Mouse (Mus musculus) stomach, embryonic 14.5 days (tissue): Measurements from ENCODE around the gene Gna14. TPM values are rescaled to one million over a fixed set of nuclear protein-coding genes. Genes with fewer than 3 reads are reported as not detected.

ENCODE experiments used
- ATAC-seq: fragments of 200-750 bp; cut with Nextera tagmentation; 2 replicates; pipeline ENCODE4 v1.8.0; 2017; ENCODE audit warnings: low read depth, moderate TSS enrichment; ENCODE audit not compliant: insufficient number of reproducible peaks, insufficient read depth, low FRiP score
- H3K27ac ChIP-seq: fragments of 300-500 bp; sonication (generic); 2 replicates; pipeline ENCODE4 v1.5.1; 2014; ENCODE audit warnings: mild to moderate bottlenecking, low read length, moderate library complexity, mixed read lengths
- H3K27me3 ChIP-seq: fragments of 300-500 bp; sonication (generic); 2 replicates; pipeline ENCODE4 v1.6.1; 2014; ENCODE audit warnings: low read length, control low read depth, mixed read lengths; ENCODE audit not compliant: control insufficient read depth, insufficient read depth
- H3K36me3 ChIP-seq: fragments of 300-500 bp; sonication (generic); 2 replicates; pipeline ENCODE4 v1.6.1; 2014; ENCODE audit warnings: mild to moderate bottlenecking, control low read depth, low read length, moderate library complexity, mixed read lengths; ENCODE audit not compliant: control insufficient read depth, insufficient read depth
- H3K4me1 ChIP-seq: fragments of 300-500 bp; sonication (generic); 2 replicates; pipeline ENCODE4 v1.6.1; 2014; ENCODE audit warnings: low read length, control low read depth, mixed read lengths; ENCODE audit not compliant: control insufficient read depth, insufficient read depth
- H3K4me2 ChIP-seq: fragments of 300-500 bp; sonication (generic); replicated peaks from 2 replicates; pipeline ENCODE4 v1.6.1; 2014; ENCODE audit warnings: low read depth, low read length, control low read depth
- H3K4me3 ChIP-seq: fragments of 300-500 bp; sonication (generic); 2 replicates; pipeline ENCODE4 v1.5.1; 2014; ENCODE audit warnings: low read depth, low read length, control low read depth
- H3K9ac ChIP-seq: fragments of 300-500 bp; sonication (generic); replicated peaks from 2 replicates; pipeline ENCODE4 v1.6.1; 2014; ENCODE audit warnings: low read depth, mild to moderate bottlenecking, control low read depth, low read length, moderate library complexity, mixed read lengths
- H3K9me3 ChIP-seq: fragments of 300-500 bp; sonication (generic); 2 replicates; pipeline ENCODE4 v1.6.1; 2016; ENCODE audit warnings: low read depth, low read length, control low read depth; ENCODE audit not compliant: control insufficient read depth
- WGBS: fragments of 180-500 bp; shearing (Covaris S2); extraction: QIAGEN DNeasy Blood & Tissue Kit; methylation state at CpG from one replicate; pipeline ENCODE4 v1.1.7; 2014; 5-methylcytosine and 5-hydroxymethylcytosine counted together
- polyA plus RNA-seq: library from polyadenylated mRNA; unstranded; fragments of >200 nt; fragmentation: Nextera tagmentation; extraction: Ambion mirVana; gene quantifications from 2 replicates; pipeline ENCODE4 v1.2.1, GENCODE M21; 2014

Gna14 gene
- polyA plus RNA-seq, 1 experiment from 2014 or later = 30.4 TPM

DNA sequence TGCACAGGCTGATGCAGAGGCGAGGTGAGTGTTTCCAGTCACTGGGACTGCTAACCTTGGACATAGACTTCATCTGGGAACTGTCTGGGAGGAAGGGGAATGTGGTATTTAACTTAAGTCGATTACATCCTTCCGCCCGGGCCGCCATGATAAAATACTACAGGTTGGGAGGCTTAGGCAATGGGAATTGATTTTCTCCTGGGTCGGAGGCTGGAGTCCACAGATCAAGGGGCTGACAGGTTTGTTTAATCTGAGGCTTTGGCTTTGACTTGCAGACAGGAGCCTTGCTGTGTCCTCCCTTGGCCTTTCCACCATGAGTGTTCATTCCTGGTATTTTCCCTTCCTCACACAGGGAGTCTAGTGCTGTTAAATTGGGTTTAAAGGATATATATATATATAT lies 5.8 kb downstream of the Gna14 start:
- no peak for ATAC-seq

DNA sequence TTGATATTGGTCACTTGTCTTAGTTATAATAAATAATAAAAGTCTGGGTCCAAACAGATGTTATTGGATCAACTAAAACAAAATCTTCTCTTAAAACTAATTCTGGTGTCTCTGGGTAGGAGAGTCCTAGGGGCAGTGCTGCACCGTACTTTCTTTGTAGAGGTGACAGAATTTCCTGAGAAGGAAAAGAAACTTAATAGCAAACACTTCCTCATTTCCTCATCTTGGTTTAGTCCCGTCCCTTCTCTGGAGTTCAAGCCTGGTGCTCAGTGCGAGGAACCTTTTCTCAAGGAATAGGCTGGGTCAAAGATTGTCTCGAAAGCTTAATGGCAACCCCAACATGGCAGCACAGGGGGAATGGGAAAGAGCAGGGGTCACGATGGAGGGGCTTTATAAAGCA lies 7.8 kb downstream of the Gna14 start:
- H3K9ac ChIP-seq = no peak overlapping the region
- WGBS = 83% methylated on average over 5 of the region's 5 CpGs
- no peak overlapping the region for H3K4me3 ChIP-seq

More for the DNA sequence above, 5.8 kb downstream of the Gna14 start:
- no peaks in the 10 kb centered on the region for H3K27me3 ChIP-seq
- H3K4me1 ChIP-seq = peaks cover 15% of the 10 kb centered on the region
- H3K4me3 ChIP-seq = no peak overlapping the region
- no peak overlapping the region for H3K9ac ChIP-seq
- H3K9me3 ChIP-seq = no peaks in the 10 kb centered on the region
- H3K36me3 ChIP-seq = no peaks in the 10 kb centered on the region
- H3K4me2 ChIP-seq = no peak overlapping the region
- 64% methylated on average over 6 of the region's 6 CpGs for WGBS
- H3K27ac ChIP-seq = no peak overlapping the region

DNA sequence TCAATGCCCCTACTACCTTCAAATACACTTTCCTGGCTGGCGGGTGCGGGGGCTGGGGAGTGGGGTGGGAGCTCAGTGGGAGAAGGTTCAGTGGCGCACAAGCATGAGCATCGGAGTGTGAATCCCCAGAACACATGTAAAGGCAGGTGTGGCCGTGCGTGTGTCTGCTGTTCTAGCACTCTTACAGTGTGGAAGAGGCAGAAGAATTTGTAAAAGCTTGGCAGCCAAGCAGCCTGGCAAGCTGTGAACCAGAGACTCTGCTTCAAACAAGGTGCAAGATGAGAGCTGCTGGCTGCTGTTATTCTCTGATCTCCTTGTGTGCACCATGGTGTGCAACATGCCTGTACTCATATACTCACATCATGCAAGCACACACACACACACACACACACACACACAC lies 11.1 kb downstream of the Gna14 start:
- H3K4me3 ChIP-seq = no peak overlapping the region
- H3K27me3 ChIP-seq = no peaks in the 10 kb centered on the region
- H3K36me3 ChIP-seq = no peaks in the 10 kb centered on the region
- no peak for ATAC-seq
- peaks cover 14% of the 10 kb centered on the region; the same call in 1 of the 2 replicates for H3K4me1 ChIP-seq
- 91% methylated on average over 6 of the region's 6 CpGs for WGBS
- H3K27ac ChIP-seq = no peak overlapping the region
- no peak overlapping the region for H3K9ac ChIP-seq
- no peak overlapping the region for H3K4me2 ChIP-seq
- no peaks in the 10 kb centered on the region for H3K9me3 ChIP-seq

More for the DNA sequence above, 7.8 kb downstream of the Gna14 start:
- Histone ChIP-seq H3K4me1 (peaks cover 22% of the 10 kb centered on the region), H3K27me3 (no peaks in the 10 kb centered on the region), H3K4me2 (no peak overlapping the region), H3K36me3 (no peaks in the 10 kb centered on the region), H3K27ac (no peak overlapping the region), H3K9me3 (no peaks in the 10 kb centered on the region)
- ATAC-seq = no peak

DNA sequence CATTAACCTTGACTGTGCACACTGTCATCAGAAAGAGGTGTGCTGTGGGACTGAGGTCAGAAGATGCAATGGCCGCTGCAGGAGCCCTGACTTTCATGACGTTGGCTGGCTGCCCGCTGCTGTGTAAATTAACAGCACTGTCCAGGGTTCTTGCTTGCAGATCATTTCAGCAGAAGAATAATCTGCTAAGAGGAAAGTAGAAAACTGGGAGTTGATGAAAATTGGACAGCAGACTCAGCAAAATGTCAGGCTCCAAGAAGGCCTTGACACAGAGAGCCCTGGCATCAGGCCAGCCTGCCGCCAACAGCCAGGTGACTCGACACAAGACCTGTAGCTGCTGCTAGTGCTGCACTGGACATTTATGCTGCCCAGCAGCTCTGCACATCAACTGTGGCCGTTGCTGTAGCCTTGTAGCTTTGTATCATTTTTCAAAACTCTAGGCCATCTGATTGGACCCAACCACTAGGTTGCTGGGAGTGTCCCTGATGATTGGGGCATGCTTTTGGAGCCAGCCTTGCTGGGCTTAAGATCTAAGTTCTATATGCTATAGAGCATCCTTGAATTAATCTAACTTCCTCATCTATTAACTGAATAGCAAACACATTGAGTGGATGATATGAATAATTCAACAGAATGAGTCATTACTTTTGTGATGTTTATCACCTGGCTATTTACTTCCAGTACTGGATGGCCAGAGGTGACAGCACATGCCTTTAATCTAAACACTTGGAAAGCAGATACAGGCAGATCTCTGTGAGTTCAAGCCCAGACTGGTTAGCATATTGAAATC lies 12.5 kb downstream of the Gna14 start:
- Histone ChIP-seq H3K4me1 (peaks cover 14% of the 10 kb centered on the region; the same call in 1 of the 2 replicates), H3K27me3 (no peaks in the 10 kb centered on the region), H3K9ac (no peak overlapping the region), H3K27ac (no peak overlapping the region), H3K4me3 (no peak overlapping the region), H3K4me2 (no peak overlapping the region), H3K9me3 (no peaks in the 10 kb centered on the region), H3K36me3 (no peaks in the 10 kb centered on the region)
- 50% methylated on average over 6 of the region's 6 CpGs for WGBS
- ATAC-seq = no peak

DNA sequence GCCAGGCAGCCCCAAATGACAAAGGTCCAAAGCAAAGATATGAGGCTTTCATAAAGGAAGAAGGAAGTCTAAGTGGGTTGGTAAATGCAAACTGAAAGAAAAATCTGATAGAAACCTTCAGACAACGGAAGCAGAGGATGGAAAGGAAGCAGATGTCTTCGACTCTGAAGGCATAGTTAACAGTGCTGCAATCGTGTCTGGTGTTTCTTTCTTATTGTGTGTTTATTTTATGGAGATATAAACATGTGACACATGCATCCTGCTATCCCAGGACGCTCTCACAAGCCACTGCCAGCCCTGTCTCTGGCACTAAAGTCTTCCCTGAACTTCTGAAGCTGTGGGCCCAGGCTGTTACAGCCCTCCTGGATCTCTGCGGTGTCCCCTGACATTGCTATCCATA lies 13.2 kb downstream of the Gna14 start:
- no peak for ATAC-seq
- Histone ChIP-seq H3K27me3 (no peaks in the 10 kb centered on the region), H3K4me1 (peaks cover 14% of the 10 kb centered on the region; the same call in 1 of the 2 replicates), H3K9ac (no peak overlapping the region), H3K9me3 (no peaks in the 10 kb centered on the region), H3K27ac (no peak overlapping the region), H3K4me3 (no peak overlapping the region), H3K4me2 (no peak overlapping the region), H3K36me3 (no peaks in the 10 kb centered on the region)
- WGBS = 47% methylated on average over 5 of the region's 5 CpGs

DNA sequence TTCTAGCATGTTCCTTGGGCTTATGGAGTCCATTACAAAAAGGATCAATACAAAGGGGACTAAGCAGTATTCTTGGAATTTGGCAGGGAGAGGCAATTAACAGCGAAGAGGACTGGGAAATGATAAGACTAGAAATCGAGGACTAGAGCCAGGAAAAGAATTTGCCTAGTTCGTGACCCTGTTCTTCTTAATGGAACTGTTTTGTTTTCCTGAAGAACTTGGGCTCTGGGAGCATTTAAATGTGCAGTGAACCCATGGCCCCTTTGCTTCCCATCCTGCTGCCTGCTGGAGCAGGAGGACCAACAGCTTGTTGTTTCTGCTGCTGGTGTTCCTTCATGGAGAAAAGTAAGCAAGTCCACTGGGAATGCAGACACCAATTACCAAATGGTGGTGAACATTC lies 15.3 kb downstream of the Gna14 start:
- Histone ChIP-seq H3K4me2 (no peak overlapping the region), H3K27me3 (no peaks in the 10 kb centered on the region), H3K27ac (no peak overlapping the region), H3K4me1 (peaks cover 14% of the 10 kb centered on the region; the same call in 1 of the 2 replicates), H3K4me3 (no peak overlapping the region), H3K36me3 (no peaks in the 10 kb centered on the region), H3K9me3 (no peaks in the 10 kb centered on the region), H3K9ac (no peak overlapping the region)
- WGBS = 44% methylated on average over 3 of the region's 3 CpGs
- no peak for ATAC-seq

DNA sequence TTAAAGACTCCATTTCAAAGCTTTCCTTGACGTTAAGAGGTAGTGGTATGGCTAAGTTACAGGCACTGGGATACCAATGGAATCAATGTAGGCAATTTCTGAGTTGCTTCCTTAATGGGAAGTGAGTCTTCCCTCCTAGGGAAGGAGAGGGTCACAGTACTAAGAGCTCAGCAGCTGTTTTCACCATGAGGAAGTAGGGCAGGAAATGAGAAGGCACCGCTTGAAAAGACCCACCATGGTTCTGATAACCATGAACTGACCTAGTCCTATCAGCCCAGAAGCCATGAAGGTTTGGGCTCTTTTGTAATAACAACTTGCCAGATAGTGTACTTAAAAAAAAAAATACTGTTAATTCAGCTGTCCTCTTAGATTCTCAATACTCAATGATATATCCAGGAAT lies 20.6 kb downstream of the Gna14 start:
- Histone ChIP-seq H3K4me1 (no peaks in the 10 kb centered on the region), H3K9me3 (no peaks in the 10 kb centered on the region), H3K27ac (no peak overlapping the region), H3K4me2 (no peak overlapping the region), H3K36me3 (no peaks in the 10 kb centered on the region), H3K27me3 (no peaks in the 10 kb centered on the region), H3K9ac (no peak overlapping the region), H3K4me3 (no peak overlapping the region)
- 75% methylated on average over 2 of the region's 2 CpGs for WGBS
- no peak for ATAC-seq

DNA sequence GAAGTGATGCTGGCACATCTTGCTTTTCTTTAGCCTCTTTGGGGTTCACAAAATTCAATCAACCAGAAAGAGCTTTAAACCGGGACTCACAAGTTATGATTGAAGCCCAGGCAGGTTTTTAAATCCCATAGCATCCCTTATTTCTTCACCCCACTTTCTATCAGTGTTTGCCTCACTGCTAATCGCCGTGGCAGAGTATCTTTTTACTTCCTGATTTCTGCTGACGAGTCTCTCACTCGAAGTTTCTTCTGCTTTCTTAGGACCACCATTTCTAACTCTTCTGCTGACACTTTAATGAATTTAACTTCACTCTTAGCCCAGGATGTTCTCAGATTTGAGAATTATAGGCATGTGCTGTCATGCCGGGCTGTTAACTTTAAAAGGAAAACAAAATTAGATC lies 21.6 kb downstream of the Gna14 start:
- H3K27ac ChIP-seq = no peak overlapping the region
- 87% methylated on average over 6 of the region's 6 CpGs for whole genome bisulfite sequencing
- ATAC-seq = no peak

DNA sequence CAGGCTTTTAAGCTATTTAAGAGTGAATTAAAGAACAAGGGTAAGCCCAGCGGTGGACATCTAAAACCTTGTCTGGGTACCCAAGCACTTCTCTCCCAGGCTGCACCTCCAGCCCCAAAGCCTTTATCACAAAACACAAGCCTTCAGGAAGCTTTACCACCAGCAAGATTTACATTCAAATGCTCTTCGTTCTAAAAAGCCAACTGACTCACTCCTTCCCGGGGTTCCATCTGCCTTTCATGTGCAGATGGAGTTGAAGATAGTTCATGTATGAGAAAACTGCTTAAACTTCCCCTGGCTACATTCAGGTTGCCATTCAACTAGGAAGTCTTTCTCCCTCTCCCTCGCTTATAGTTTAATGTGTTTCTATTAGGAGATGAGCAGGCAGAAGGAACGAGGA lies 23.8 kb downstream of the Gna14 start:
- 72% methylated on average over 5 of the region's 5 CpGs for WGBS
- Histone ChIP-seq H3K4me3 (no peak overlapping the region), H3K4me1 (no peaks in the 10 kb centered on the region), H3K4me2 (no peak overlapping the region), H3K27ac (no peak overlapping the region), H3K27me3 (no peaks in the 10 kb centered on the region), H3K9ac (no peak overlapping the region), H3K36me3 (no peaks in the 10 kb centered on the region), H3K9me3 (no peaks in the 10 kb centered on the region)
- ATAC-seq = no peak

More for the DNA sequence above, 21.6 kb downstream of the Gna14 start:
- Histone ChIP-seq H3K4me3 (no peak overlapping the region), H3K36me3 (no peaks in the 10 kb centered on the region), H3K4me1 (no peaks in the 10 kb centered on the region), H3K4me2 (no peak overlapping the region), H3K9me3 (no peaks in the 10 kb centered on the region), H3K27me3 (no peaks in the 10 kb centered on the region), H3K9ac (no peak overlapping the region)
